Mouse (Mus musculus) limb, embryonic 15.5 days (tissue): Measurements from ENCODE around the gene Pgm5. TPM values are rescaled to one million over a fixed set of nuclear protein-coding genes. Genes with fewer than 3 reads are reported as not detected.
"Not testable (repeated sequence)": the region's sequence is repeated elsewhere in the genome, so short reads cannot be mapped to it uniquely, and the experiment has no call there.

Experiments used
- ATAC-seq: fragments of 200-750 bp; cut with Nextera tagmentation; 2 replicates; pipeline ENCODE4 v1.8.0; 2017; ENCODE audit warnings: low read depth, moderate TSS enrichment; ENCODE audit not compliant: insufficient number of reproducible peaks, low FRiP score, low TSS enrichment
- H3K27ac ChIP-seq: fragments of 300-500 bp; sonication (generic); 2 replicates; pipeline ENCODE4 v1.5.1; 2015; ENCODE audit warnings: moderate library complexity, mild to moderate bottlenecking, inconsistent platforms
- H3K27me3 ChIP-seq: fragments of 300-500 bp; sonication (generic); 2 replicates; pipeline ENCODE4 v1.6.1; 2015; ENCODE audit warnings: inconsistent platforms
- H3K36me3 ChIP-seq: fragments of 300-500 bp; sonication (generic); 2 replicates; pipeline ENCODE4 v1.6.1; 2015; ENCODE audit warnings: inconsistent platforms
- H3K4me1 ChIP-seq: fragments of 300-500 bp; sonication (generic); 2 replicates; pipeline ENCODE4 v1.6.1; 2015; ENCODE audit warnings: inconsistent platforms
- H3K4me2 ChIP-seq: fragments of 300-500 bp; sonication (generic); 2 replicates; pipeline ENCODE4 v1.6.1; 2015; ENCODE audit warnings: mild to moderate bottlenecking, inconsistent platforms
- H3K4me3 ChIP-seq: fragments of 300-500 bp; sonication (generic); 2 replicates; pipeline ENCODE4 v1.5.1; 2015; ENCODE audit warnings: mild to moderate bottlenecking, inconsistent platforms
- H3K9ac ChIP-seq: fragments of 300-500 bp; sonication (generic); 2 replicates; pipeline ENCODE4 v1.6.1; 2015; ENCODE audit warnings: inconsistent platforms
- H3K9me3 ChIP-seq: fragments of 300-500 bp; sonication (generic); 2 replicates; pipeline ENCODE4 v1.6.1; 2016; ENCODE audit warnings: inconsistent platforms
- WGBS: fragments of 180-500 bp; shearing (Covaris S2); methylation state at CpG from one replicate; pipeline ENCODE4 v1.1.7; 2015; 5-methylcytosine and 5-hydroxymethylcytosine counted together
- polyA plus RNA-seq: library from polyadenylated mRNA; unstranded; fragments of >200 nt; fragmentation: Nextera tagmentation; extraction: Ambion mirVana; gene quantifications from 2 replicates; pipeline ENCODE4 v1.2.1, GENCODE M21; 2015

Pgm5 gene
- polyA plus RNA-seq, 1 experiment from 2014 or later = 2.2 TPM

DNA sequence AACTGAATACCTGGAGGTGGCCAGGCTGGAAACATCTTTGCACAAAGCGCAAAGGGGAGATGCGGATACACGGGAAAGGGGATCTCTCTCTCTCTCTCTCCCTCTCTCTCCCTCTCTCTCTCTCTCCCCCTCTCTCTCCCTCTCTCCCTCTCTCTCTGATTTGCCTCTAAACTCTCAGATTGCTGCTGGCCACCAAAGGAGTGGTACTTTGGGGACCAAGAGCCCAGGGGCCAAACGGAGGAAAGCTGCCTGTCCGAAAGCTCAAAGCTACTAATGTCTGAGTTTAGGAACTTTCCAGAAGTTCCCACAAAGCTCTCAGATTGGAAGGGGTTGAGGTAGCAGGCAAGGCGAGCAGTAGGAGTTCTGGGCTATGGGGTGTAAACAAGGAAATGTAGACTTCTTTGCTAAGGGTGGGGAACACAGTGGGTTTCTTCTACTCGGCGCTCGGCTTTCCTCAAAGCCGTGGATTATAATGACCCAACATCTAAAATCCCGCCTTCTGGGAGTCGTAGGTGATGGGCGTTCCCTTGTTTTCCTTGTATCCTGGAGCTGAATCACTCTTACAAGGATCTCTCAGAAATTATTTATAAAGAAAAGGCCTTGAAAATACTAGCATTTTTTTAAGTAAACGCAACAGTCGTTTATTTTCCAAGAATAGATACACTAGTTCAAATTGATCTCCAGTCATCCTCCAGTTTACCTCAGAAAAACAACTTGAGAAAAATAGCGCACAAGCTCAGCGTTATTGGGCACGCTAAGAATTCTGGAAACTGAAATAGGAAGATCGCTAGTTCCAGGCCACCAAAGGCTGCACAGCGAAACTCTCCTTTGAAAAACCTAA is 36.5 kb upstream of the Pgm5 start:
- no peaks in the 10 kb centered on the region for H3K9me3 ChIP-seq
- H3K27me3 ChIP-seq = peaks cover 73% of the 10 kb centered on the region
- no peak for ATAC-seq
- H3K27ac ChIP-seq = no peak overlapping the region
- no peaks in the 10 kb centered on the region for H3K36me3 ChIP-seq
- H3K9ac ChIP-seq = no peak overlapping the region
- H3K4me1 ChIP-seq = peaks cover 30% of the 10 kb centered on the region
- peak overlapping the region; percentile 19; the same call in 1 of the 2 replicates for H3K4me3 ChIP-seq
- WGBS = 2% methylated on average over 20 of the region's 20 CpGs
- H3K4me2 ChIP-seq = peak overlapping the region; percentile 27; the same call in 1 of the 2 replicates

DNA sequence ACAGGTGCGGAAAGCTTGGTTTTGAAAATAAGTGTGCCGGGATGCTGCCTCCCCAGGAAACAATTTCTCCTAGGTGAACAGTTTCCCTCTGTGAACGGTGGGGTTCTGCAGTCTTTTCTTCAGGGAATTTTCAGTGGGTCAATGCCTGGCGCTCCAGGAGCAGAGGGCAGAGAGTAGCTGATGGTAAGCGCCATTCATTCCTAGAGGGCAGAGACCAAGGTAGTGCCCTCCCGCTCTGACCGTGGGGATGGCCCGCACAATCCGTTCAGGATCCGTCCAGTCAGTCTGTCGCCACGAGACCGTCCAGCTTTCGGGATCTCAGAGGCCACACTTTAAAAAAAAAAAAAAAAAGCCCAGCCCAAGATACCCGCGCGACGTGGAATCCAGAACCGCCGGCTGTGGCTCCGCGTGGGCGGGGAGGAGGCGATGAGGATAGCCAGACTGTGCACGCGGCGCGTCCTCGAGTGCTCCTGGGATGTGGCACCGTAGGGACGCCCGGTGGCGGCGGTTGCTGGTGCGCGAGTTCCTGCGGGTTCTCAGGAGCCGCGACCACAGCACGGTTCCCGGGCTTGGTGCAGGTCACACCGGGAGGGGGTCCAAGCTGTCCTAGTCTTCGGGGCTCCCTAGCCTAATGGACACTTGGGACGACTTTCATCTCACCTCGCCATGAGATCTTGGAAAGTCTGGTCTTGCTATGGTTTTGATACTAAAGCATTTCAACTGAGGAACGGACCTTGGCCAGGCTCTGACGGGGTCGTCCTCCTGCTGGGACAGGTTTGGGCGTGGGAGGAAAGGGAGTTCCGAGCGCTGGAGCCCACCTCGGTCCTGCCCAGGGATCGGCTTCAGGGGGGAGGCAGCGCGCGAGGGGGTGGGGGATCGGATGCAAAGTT is 35.6 kb upstream of the Pgm5 start:
- no peak overlapping the region for H3K9ac ChIP-seq
- H3K4me1 ChIP-seq = peaks cover 30% of the 10 kb centered on the region
- H3K27ac ChIP-seq = no peak overlapping the region
- H3K4me3 ChIP-seq = peak overlapping the region; percentile 19
- H3K9me3 ChIP-seq = no peaks in the 10 kb centered on the region
- no peak for ATAC-seq
- H3K4me2 ChIP-seq = peak overlapping the region; percentile 27
- no peaks in the 10 kb centered on the region for H3K36me3 ChIP-seq
- 3% methylated on average over 56 of the region's 57 CpGs for WGBS
- H3K27me3 ChIP-seq = peaks cover 65% of the 10 kb centered on the region

DNA sequence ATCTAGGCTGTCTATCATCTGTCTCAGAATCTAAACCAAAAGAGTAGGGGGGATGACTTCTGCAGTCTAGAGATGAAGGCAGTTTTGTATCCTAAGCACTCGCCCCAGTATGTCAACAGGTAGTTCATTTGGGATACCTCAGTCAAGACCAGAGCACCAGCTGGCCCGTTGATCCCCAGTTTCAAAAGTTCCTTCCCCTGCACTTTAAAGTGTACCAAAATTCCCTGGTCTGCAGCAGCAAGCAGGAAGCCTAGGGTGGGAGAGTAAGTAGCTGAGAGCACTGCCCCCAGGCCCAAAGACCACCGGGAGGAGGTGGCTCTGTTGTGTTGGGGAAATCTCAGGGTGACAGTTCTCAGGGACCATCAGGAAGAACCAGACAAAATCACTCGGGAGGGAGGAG is 34.9 kb upstream of the Pgm5 start:
- Histone ChIP-seq H3K27ac (no peak overlapping the region), H3K4me3 (no peak overlapping the region), H3K9ac (no peak overlapping the region), H3K27me3 (peaks cover 58% of the 10 kb centered on the region), H3K36me3 (no peaks in the 10 kb centered on the region), H3K4me1 (peaks cover 30% of the 10 kb centered on the region), H3K4me2 (no peak overlapping the region), H3K9me3 (no peaks in the 10 kb centered on the region)
- 10% methylated on average over 4 of the region's 4 CpGs for WGBS
- no peak for ATAC-seq

DNA sequence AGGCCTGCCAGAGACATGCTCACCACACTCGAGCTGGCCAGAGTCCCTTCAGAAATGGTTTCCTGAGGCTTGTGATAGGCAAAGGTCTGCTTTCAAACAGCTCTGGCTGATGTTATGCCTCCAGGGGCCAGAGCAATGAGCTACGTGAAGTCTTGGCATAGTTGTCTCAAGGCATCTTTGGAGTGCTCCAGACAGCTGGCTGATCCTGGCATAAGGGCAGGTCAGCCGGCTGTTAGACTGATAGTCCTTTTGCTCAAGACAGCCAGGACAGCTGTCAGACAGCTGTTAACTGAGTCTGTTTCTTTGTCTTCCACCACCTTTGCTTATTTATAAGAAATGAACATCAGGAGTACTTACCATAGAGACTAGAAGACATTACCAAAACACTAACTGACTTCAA is 25.2 kb upstream of the Pgm5 start:
- Histone ChIP-seq H3K9me3 (no peaks in the 10 kb centered on the region), H3K36me3 (no peaks in the 10 kb centered on the region), H3K4me2 (no peak overlapping the region), H3K4me1 (no peaks in the 10 kb centered on the region), H3K4me3 (no peak overlapping the region), H3K9ac (no peak overlapping the region), H3K27me3 (0 out of 2 replicates have a peak, but pooled peaks cover 7% of the 10 kb centered on the region), H3K27ac (no peak overlapping the region)
- WGBS = 71% methylated on average over 3 of the region's 3 CpGs
- no peak for ATAC-seq

DNA sequence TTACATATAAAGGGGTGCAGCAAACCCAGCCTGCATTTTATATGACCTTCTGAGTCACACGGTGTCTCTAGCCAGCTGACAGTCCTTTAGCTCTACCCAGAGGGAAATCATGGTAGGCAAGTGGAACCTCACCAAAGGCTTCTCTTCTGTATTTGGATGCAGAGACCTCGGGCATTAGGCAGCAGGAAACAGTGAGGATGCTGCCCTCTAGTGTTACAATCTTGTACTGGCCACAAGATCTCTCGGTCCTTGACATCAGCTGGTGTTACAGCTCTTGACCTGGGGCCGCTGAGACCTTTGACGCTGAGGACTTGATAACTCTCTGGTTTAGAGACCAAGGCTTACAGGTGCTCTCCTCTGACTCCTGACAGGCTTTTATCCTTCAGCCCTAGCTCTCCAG is 23.8 kb upstream of the Pgm5 start:
- Histone ChIP-seq H3K4me3 (no peak overlapping the region), H3K27me3 (0 out of 2 replicates have a peak, but pooled peaks cover 7% of the 10 kb centered on the region), H3K4me2 (no peak overlapping the region), H3K36me3 (no peaks in the 10 kb centered on the region), H3K9me3 (no peaks in the 10 kb centered on the region), H3K27ac (no peak overlapping the region), H3K9ac (no peak overlapping the region), H3K4me1 (no peaks in the 10 kb centered on the region)
- ATAC-seq = no peak
- WGBS = 5% methylated on average over 5 of the region's 5 CpGs

DNA sequence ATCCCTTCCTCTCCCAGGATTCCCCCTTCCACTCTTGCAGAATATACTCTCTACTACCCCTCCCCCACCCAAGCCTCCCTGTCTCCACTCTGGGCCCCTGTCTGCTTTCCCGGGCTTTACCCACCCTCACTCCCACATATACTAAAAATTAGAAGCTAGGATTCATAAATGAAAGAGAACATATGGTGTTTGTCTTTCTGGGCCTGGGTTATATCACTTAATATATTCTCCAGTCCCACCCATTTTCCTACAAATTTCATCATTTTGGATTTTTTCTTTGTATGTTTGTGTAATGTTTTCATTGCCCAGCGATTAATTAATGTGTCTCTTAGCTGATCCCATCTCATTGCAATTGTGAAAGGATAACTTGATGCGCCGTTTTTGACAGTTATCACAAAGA is 19.6 kb upstream of the Pgm5 start:
- WGBS = 66% methylated on average over 4 of the region's 4 CpGs
- Histone ChIP-seq H3K4me1 (no peaks in the 10 kb centered on the region), H3K4me3 (no peak overlapping the region), H3K9ac (no peak overlapping the region), H3K4me2 (no peak overlapping the region), H3K36me3 (no peaks in the 10 kb centered on the region), H3K27ac (no peak overlapping the region), H3K27me3 (0 out of 2 replicates have a peak, but pooled peaks cover 9% of the 10 kb centered on the region), H3K9me3 (no peaks in the 10 kb centered on the region)
- no peak for ATAC-seq

DNA sequence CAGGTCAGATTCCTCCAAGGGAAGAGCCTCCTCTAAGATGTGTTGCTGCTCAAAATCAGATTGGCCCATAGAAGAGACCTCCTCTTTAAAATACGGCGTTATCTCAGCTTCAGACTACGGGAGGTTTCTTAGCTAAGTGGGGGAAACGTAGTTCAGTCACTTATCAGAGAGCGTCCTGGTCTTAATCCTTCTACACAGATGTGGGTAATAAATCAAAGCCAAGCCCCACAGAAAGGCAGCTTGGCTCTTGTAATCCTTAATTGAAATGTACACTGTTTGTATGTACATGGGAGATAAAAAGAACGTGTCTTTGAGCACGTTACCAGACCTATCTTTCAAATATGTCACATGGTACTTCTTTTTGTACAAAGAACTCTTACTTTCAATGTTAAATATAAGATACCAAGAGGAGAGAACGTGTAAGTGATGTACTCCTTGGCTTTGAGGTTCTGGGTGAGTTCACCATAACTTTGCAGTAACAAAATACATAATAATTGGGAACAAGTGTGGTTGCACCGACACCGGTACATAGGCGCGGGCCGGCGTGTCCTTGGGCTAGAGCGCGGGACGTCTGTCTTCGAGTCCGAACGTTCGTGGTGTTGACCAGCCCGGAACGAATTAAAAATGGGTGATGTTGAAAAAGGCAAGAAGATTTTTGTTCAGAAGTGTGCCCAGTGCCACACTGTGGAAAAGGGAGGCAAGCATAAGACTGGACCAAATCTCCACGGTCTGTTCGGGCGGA is 13.6 kb upstream of the Pgm5 start, which contains the start of gene Gm10053:
Gm10053 (plus strand) TSS at position 558 of the 742 bp plus-strand sequence.
- H3K36me3 ChIP-seq, ATAC-seq, H3K4me3 ChIP-seq, H3K9me3 ChIP-seq, H3K27ac ChIP-seq, H3K9ac ChIP-seq, H3K4me2 ChIP-seq, H3K4me1 ChIP-seq: not testable (repeated sequence)
- H3K27me3 ChIP-seq = 0 out of 2 replicates have a peak, but pooled peaks cover 10% of the 10 kb centered on the region
- WGBS = 69% methylated on average over 23 of the region's 26 CpGs

DNA sequence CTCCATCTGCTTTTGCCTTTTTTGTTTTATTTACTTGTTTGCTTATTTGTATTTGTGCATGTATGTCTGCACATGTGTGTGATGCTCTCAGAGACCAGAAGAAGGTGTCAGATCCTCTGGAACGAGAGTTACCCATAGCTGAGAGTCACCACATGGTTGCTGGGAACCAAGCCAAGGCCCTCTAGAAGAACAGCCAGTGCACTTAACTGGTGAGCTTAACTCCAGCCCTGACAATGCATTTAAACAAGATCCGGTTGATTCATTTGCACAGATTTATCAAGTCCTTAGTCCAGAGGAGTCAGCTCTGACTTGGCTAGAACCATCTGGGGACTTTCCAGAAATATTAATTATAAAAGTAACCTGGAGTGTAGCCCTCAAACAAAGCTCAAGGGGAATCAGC is 12.2 kb upstream of the Pgm5 start:
- ATAC-seq = no peak
- no peaks in the 10 kb centered on the region for H3K36me3 ChIP-seq

DNA sequence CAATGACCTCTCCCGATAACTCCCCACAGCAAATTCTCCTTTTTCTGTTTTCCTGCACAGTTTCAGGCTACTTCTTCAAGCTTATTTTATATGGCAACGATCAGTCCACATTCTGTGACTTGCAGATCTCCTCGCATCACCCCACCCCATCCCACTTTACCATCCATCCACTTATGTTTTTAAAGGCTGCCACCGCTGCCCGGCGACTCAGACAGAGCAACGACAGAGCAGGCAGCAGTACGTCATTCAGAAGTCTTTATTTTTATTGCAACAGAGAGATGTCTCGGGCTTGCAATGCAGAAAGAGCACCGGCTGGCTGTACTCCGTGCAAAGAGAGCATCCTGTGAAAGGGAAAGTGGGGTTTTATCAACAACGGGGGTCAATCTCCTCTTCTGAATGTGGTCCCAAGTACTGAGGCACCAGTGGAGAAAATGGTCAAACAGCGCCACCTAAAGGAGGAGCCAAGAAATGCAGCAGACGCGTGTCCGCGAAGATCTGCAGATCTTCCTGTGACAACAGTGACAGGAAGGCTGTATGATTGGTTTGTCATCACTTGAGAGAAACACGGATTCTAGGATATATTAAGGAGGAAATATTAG is 9.5 kb upstream of the Pgm5 start:
- H3K36me3 ChIP-seq = no peaks in the 10 kb centered on the region
- no peak overlapping the region for H3K9ac ChIP-seq
- peak overlapping the region; percentile 37 for H3K4me3 ChIP-seq
- 0 out of 2 replicates have a peak, but pooled peaks have one; percentile 30 for ATAC-seq
- H3K9me3 ChIP-seq = no peaks in the 10 kb centered on the region
- no peak overlapping the region for H3K27ac ChIP-seq
- H3K27me3 ChIP-seq = 0 out of 2 replicates have a peak, but pooled peaks cover 6% of the 10 kb centered on the region
- no peaks in the 10 kb centered on the region; the same call in 1 of the 2 replicates for H3K4me1 ChIP-seq
- 17% methylated on average over 18 of the region's 18 CpGs for whole genome bisulfite sequencing
- peak overlapping the region; percentile 51 for H3K4me2 ChIP-seq

More for the DNA sequence above, 12.2 kb upstream of the Pgm5 start:
- Histone ChIP-seq H3K9me3 (no peaks in the 10 kb centered on the region), H3K4me2 (no peak overlapping the region), H3K9ac (no peak overlapping the region), H3K4me1 (no peaks in the 10 kb centered on the region; the same call in 1 of the 2 replicates), H3K27ac (no peak overlapping the region), H3K27me3 (0 out of 2 replicates have a peak, but pooled peaks cover 10% of the 10 kb centered on the region), H3K4me3 (no peak overlapping the region)
- WGBS = 41% methylated on average over 2 of the region's 2 CpGs

DNA sequence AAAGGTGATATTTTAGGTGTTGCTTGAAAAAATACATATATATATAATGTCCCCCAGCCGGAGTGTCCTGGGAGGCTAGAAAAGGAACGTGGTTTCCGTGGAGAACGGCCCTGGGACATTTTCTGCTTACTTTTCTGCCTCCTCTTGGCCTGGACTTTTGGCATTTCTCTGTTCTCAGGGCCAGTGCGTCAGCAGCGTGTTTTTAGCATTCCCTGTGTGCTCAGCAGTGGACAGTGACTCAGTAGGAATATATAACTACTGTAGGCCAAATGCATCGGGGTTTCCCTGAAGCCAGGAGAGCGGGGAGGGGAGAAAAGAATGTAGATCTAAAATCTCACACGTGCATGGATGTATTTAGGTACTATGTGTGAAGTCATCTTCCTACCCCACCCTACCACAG is 3.8 kb upstream of the Pgm5 start:
- no peaks in the 10 kb centered on the region for H3K9me3 ChIP-seq
- H3K27ac ChIP-seq = no peak overlapping the region
- H3K36me3 ChIP-seq = no peaks in the 10 kb centered on the region
- no peak overlapping the region for H3K4me2 ChIP-seq
- H3K4me1 ChIP-seq = peaks cover 11% of the 10 kb centered on the region
- H3K4me3 ChIP-seq = no peak overlapping the region
- H3K27me3 ChIP-seq = peaks cover 20% of the 10 kb centered on the region; the same call in 1 of the 2 replicates
- ATAC-seq = no peak
- no peak overlapping the region for H3K9ac ChIP-seq
- WGBS = 84% methylated on average over 9 of the region's 9 CpGs

DNA sequence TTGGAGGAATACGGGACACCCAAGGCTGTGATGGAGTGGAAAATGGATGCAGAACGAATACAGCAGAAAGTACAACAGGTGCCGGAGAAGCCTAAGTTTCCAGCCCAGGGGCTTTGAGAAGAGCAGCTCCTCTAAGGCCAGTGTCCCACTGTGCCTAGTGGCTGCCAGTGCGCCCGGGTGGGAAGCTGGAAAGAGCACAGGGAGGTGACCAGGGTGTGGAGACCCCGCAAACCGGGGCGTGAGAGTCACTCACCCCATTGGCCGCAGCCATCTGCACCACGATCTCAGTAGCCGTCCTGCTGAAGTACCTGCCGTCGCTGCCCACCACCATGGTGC is 411 bp downstream of the Pgm5 start:
- WGBS = 21% methylated on average over 13 of the region's 13 CpGs
- ATAC-seq = no peak
- H3K4me2 ChIP-seq = peak overlapping the region; percentile 89

More for the DNA sequence above, 411 bp downstream of the Pgm5 start:
- no peaks in the 10 kb centered on the region for H3K36me3 ChIP-seq
- H3K4me3 ChIP-seq = peak overlapping the region; percentile 56
- no peak overlapping the region for H3K27ac ChIP-seq
- H3K9ac ChIP-seq = peak overlapping the region; percentile 40
- peaks cover 20% of the 10 kb centered on the region; the same call in 1 of the 2 replicates for H3K27me3 ChIP-seq
- no peaks in the 10 kb centered on the region for H3K9me3 ChIP-seq
- peaks cover 11% of the 10 kb centered on the region for H3K4me1 ChIP-seq
